Mouse (Mus musculus): ENCODE results near the gene Ddb2. TPM values are rescaled to one million over a fixed set of nuclear protein-coding genes. Genes with fewer than 3 reads are reported as not detected.

Ddb2 gene
- total RNA-seq, 2 experiments from 2014 or later: 3.0 to 3.9 TPM

Other genes starting within 250 kb of the Ddb2 start
- gene Rapsn, start 201.4 kb downstream of the Ddb2 start, total RNA-seq (2021): 10 to 100 TPM; 16.9 to 17.8 TPM
- 100 to 1,000 TPM; 211 to 237 TPM for gene Psmc3, start 183.0 kb downstream of the Ddb2 start, total RNA-seq (2021)
- 10 to 100 TPM; 21.7 to 24.2 TPM for gene Slc39a13, start 166.6 kb downstream of the Ddb2 start, total RNA-seq (2021)
- gene Spi1, start 154.6 kb downstream of the Ddb2 start, total RNA-seq (2021): 1 to 10 TPM; 4.2 to 6.2 TPM
- 1,000 to 10,000 TPM; 1,434 to 1,723 TPM for gene Mybpc3, start 118.8 kb downstream of the Ddb2 start, total RNA-seq (2021)
- gene Madd, start 53.1 kb downstream of the Ddb2 start, total RNA-seq (2021): 1 to 10 TPM; 5.8 to 6.6 TPM
- gene Nr1h3, start 34.1 kb downstream of the Ddb2 start, total RNA-seq (2021): 10 to 100 TPM; 17.3 TPM
- gene Acp2, start 34.1 kb downstream of the Ddb2 start, total RNA-seq (2021): 10 to 100 TPM; 18.0 to 19.5 TPM
- gene Pacsin3, start 19.0 kb upstream of the Ddb2 start, total RNA-seq (2021): 100 to 1,000 TPM; 150 to 151 TPM
- 10 to 100 TPM; 57.1 to 60.9 TPM for gene Arfgap2, start 28.0 kb upstream of the Ddb2 start, total RNA-seq (2021)
- gene 1110051M20Rik, start 207.7 kb upstream of the Ddb2 start, total RNA-seq (2021): 10 to 100 TPM in 1 of 2 experiments, 1 to 10 TPM in 1; 9.4 to 12.1 TPM
- gene Lrp4, start 220.5 kb upstream of the Ddb2 start, total RNA-seq (2021): 10 to 100 TPM; 10.6 to 11.5 TPM

All from heart, postnatal 36 days (tissue).